Mouse (Mus musculus) ovary, postnatal 36 days (tissue): ENCODE measurements around the gene Frmd8.

Source experiments
- DNase-seq: peaks from one replicate; pipeline ENCODE4 v3.0.0; 2022; ENCODE audit warnings: low spot score, mixed read lengths

Gene Frmd8

DNA sequence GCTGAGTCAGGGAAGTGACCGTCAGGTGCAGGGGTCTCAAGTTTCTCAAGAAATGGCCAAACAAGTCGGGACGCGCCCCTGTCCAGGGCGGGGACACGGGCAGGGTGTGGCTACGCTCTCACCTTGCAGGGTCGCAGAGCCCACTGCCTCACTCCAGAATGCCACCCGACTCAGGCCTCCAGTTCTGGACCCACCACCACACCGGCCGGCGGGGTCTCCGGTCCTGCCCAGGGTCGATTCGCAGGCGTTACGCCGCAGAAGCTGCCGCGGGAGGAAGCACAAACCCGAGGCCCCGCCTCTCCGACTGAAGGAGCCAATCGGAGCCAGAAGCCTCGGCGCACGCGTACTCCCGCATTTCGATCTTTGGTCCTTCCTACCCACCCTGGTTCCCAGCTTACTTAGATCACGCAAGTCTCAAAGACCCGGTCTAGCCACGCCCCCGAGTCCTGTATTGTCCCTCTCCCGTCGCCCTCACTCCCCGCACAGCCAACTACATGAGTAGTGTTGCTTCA lies at the start of gene Frmd8:
TSS of gene Frmd8 (minus strand) at position 306 of the 512 bp plus-strand sequence.
- peak; percentile 92 for DNase-seq

DNA sequence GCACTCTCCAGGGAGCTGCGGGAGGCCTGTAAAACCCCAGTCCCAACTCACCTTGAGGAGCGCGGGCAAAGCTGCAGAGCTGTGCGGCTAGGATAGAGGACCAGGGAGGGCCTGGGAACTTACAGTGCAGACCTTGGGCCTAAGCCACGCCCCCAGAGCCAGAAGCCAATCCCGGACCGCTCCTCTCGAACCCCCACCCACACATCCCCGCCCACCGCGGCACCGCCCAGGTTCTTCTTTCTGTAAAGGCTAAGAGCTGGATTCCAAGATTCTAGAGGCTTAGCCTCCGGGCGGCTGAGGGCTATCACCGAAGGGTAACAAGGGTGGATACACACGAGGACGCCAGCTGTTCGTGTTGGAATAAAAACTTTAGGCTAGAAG lies 49.6 kb upstream of the Frmd8 start, which contains the start of gene Cdc42ep2:
TSS of gene Cdc42ep2 (minus strand) at position 104 of the 381 bp plus-strand sequence.
- peak; percentile 94 for DNase-seq

DNA sequence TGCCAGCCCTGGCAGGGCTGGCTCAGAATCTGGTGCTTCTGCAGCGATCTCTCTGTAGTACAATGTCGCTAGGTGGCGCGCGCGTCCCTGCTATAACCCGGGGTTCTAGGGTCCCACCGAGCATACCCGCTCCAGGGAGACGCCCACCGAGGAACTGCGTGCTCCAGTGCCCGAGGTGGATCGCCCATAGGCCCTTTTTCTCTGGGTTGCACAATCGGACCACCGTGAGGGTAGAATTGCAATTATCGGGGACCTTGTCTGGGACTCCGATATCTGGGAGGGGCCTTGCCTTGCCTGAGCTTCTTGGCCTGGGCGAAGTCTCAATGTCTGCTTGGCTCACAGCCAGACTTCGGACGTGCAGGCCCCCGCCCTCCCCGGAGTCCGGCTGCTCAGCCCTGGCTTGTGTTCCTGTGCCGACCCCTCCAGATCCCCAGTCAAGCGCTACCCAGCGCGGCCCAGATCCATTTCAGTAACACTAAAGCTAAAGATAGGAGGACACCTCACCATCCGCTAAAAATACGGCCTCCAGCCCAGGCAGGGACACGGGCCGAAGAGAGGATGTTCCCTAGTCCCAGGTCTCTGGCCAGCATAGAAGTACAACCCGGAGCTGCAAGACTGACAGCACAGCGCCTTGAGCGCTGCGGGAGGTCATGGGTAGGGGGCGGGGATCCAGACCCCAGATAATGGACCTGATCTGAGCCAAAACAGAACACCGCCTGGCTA lies 49.1 kb upstream of the Frmd8 start:
- DNase-seq, result peak; percentile 86

DNA sequence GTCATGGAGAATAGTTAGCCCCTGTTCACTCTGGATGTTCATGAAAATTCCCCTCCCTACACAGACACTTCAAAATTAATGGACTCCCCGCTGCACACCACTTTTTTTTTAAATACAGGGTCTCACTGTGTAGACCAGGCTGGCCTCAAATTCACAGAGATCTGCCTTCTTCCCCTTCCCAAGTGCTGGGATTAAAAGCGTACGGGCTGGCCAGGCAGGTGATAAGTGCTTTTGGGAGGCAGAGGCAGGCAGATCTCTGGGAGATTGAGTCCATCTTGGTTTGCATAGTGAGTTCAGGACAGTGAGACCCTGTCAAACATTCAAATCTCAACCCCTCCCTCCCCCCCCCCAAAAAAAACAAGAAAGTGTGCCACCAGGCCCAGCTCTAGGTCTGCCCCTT lies 47.9 kb upstream of the Frmd8 start:
- DNase-seq, result no peak

DNA sequence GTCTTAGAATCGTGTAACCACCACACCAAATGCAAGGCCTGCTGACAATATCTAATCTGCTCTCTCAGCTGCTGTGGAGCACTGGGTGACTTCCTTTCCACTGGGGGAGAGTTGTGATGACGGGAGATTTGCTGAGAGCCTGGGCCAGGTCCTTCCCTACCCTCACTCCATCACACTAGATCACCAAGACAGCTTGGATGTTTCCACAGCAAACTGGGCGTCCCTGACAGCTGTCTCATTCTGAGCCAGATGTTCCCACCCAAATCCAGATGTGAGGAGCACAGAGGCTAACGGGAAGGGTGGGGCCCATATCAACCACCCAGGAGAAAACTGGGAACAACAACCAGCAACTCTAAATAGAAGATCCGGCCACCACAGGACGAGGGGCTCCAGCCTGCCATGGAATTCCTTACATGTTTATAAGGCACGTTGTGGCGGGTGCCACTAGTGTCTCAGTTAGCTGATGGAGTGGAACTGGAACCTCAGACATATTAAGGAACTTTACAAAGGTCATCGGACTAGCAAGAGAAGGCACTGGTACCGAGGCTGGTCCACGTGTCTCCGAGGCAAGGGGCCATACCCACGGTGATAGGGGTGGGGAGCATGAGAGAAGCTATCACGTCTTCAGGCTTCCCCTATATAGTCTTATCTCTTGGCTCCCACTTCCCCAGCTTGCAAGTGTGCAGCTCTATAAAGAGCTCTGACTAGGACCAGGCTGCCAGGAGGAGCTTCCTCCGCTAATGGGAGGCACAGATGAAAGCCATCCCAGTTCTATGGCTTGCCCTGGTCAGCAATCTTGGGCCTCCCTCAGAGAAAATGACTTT lies 47.3 kb upstream of the Frmd8 start:
- no peak for DNase-seq

DNA sequence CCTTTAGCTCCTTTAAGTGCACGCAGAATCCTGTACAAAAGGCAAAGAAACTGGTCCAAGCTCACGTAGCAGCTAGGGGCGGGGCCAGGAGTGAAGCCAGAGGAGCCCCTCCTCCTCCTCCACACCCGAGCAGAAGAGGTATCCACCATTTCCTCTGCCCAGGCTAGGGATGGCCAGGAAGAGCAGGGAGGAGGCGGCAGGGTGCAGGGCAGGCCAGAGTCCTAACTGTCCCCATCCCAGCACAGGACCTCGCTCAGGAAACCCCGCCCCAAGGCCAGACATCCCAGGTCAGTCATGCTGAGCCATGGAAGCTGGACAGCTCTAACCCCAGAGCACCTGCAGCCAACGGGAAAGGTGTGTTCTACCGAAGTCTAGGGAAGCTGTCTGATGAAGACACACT lies 46.6 kb upstream of the Frmd8 start:
- DNase-seq, result no peak

DNA sequence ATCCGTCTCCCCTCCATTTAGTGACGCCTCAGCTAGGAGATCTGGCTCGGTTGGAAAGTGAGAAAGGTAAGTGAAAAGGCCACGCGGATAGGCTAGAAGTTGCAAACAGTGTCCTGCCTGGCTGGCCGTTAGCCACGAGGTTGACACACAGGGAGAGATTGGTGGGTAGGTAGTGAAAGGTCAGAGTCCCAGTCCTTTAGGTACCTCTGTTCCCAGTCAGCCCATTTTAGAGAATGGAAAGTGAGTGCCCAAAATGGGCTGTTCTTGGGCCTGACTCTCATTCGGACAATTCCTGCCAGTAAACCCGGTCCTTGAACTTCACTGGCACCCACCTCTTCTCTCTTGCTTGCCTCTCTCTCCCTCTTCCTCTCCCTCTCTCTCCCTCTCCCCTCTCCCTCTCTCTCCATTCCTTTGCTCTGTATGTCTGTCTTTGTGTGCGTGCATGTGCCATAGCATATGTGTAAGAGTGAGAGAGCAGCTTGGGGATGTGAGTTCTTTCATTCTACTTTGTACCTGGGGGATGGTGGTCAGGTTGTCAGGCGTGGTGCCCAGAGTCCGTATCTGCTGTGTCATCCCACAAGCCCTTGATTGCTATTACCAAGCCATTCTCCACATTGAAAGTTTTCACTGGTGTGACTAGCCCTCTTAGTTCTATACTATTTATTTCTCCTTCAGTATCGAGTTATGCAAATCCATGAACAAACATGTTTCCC lies 38.1 kb upstream of the Frmd8 start, which contains the start of gene Dpf2:
TSS of gene Dpf2 (minus strand) at position 4 of the 713 bp plus-strand sequence.
- DNase-seq, result no peak

DNA sequence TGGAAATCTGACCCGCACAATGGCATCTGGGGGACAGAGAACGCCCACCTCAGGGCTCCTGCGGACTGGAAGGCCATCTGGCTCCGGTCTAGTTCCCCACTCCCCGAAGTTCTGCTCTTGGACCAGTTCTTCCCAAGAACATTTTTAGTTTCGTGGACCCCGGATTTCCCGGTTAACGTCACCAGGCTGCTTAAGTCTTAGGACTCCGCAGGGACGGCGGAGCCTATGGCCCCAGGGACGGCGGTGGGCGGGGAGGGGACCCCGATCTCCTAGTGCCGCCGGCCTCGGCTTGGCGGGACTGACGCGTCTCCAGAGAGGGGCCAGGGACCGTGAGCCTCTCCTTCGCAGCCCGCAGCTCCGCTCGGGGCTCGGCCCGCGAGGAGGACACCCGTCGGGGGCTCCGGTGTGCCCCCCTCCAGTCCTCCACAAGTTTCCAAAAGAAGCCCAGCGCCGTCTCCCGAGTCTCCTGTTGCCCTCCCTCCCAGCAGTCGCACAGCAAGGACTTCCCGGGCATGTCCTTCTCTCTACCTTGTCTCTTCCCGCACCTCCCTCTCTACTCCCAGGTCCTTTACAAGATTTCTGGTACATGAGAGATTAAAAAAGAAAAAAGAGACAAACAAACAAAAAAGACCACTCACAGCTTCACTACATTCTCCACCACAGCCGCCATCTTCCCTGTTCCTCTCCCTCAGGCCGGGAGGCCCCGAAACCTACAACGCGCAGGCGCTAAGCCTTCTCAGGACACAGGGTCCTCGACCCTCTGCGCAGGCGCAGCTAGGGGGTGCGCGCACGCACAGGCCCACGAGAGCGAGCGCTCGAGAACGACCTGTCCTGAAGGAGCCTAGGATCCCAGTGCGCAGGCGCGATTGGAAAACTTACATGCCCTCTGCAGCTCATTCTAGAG lies 37.3 kb upstream of the Frmd8 start:
- peak; percentile 99 for DNase-seq

DNA sequence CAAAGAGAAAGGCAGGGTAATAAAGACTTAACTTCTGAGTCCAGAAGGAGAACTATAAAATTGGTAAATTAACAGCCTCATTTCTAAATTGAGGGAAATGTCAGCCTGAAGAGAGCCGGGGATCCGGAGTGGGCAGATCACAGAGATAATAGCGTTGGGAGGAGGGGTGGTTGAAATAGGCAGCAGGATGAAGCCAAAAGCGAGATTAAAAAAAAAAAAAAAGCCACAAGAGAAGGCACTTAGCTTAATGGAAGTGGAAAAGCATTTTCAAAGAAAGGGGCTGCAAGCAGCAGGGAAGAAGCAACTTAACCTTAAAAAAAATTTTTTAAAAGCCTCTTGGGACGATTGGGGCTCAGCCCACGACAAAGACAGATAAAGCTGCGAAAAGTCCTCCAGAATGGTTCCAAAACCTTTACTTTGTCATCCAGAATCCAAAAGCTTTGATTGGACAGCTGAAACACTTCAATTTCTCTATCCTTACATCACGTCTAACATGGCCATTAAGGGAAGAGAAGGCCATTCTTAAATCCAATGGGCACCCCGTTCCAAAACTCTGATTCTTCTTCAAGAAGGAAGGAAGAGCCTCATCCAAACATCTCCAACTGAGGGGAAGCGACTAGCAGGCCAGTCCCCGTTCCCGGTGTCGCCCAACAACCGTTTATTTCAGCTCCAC lies 36.5 kb upstream of the Frmd8 start:
- DNase-seq, result no peak

DNA sequence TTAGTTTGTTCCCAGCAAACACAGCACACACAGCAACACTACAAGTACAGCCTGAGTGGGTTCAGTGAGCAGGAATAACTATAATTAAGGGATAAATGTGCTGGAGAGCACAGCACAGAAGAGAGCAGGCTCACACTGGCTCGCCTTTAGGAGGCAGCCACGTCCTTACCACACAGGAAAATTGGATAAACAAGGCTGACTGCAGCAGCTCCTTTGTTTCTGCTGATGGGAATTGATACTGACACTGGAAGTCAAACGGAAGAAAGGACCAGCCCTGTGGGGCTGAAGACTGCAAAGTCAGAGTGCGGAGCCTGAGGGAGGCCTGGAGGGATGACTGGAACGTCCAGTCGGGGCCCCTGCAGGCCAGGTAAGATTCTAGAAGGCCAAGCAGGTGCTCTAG lies 35.1 kb upstream of the Frmd8 start:
- no peak for DNase-seq

DNA sequence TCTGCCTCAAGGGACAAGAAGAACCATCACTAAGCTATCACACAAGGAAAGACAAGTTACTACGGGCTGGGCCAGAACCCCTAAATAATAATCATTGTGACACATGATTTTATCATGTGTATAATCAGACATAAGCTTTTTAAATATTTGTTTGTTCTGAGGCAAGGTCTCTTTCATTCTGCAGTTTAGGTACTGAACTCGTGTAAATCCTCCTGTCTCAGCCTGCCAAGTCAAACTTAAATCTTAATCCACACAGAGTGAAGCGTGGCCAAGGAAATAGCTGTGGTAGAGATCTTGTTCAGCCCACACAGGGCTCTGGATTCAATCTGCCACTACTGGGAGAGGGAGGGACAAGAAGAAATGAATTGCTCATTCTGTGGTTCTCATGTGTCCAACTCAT lies 32.2 kb upstream of the Frmd8 start:
- no peak for DNase-seq

DNA sequence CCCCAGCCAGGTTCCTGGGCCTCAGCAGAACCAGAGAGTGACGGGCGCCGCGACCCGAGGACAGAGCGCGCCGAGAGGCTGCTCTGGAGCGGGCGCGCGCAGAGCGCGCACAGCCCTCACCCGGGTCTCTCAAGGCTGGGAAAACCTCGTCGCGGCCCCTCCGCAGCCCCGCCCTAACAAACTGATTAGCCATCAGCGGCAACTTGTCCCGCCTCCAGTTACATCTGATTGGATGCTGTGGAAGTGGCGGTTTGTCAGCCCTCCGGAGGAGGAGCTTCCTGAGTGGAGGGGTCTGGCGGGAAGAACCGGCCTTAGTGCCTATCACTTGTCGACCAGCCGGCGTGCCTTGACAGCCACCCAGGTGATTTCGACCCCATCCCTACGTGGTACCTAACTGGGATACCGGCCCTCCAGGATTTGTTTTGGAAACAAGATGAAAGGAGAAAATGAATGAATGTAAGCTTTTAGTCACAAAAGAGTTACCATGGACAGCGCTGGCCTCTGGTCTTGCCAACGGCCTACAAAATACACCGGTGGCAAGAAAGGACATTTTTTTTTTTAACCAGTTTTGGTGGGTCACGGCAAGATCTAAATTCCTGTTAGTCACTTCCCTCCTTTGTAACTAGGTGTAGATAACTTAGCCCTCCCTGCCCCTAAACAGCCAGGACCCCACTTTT lies 19.1 kb upstream of the Frmd8 start, which contains the start of gene Tigd3:
TSS of gene Tigd3 (minus strand) at position 148 of the 677 bp plus-strand sequence.
- DNase-seq, result peak; percentile 91

DNA sequence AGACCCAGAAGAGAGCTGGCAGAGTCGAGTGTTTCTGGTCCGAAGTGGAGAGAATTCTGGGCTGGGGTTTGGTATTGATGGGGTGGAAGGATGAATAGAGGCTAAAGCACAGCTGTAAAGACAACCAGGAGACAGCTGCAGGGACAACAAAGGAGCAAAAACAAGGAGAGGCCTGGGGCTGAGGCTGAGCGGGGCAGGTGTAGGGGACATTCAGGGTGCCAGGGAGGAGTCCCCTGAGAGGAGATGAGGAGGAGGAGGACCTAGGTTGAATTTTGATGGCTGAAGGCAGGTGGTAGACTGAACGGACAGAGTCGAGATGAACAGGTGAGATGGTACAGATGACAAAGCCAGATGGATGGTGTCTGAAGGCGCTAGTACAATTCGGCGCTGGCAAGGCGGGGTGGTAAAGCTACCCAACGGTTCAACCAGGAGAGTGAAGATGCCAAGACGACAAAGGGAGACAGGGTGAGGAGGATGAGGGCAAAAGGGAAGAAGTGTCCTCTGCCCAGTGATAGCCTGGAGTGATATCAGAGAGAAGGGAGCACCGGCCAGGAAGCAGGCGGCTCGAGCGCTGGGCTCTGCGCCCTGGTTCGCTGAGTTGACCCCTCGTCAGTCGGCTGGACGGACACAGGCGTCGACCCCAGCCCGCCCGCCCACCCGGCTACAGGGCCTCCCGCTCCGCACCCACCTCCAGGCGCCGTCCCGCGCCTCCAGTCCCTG lies 18.4 kb upstream of the Frmd8 start:
- no peak for DNase-seq

DNA sequence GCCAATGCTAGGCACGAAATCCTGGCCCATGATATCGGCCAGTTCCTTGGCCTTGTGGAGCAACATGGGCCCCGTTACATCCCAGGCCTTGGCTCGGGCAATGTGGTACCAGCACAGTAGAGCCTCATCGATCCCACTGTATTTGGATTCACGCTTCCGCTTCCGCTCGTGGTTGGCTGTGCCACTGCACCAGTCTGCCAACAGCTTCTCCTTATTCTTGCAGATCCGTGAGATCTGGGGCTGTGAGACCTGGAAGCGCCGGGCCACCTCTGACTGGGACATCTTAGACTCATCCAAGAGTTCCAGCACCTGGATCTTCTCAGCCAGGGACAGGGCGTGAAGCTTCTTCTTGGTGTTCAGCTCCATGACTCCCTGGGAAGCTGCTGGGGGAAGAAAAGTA lies 17.7 kb upstream of the Frmd8 start:
- no peak for DNase-seq

DNA sequence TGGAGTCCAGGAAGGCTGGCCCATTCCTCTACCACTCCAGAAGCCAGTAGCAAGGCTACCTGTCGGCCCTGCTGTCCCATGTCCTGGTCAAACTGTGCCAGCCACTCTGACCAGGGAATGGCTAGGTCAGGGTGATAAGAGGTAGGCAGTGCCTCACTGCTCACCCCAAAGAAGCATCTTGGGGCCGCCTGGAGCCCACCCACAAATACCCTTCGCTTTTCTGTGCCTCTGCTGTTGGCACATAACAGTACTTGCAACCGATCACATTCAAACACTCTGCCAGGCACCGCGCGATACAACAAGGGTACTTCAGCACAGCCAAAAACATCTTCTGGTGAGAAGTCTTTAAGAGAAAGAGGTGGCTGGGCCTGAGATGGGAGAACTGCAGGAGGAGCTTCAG lies 17.2 kb upstream of the Frmd8 start:
- no peak for DNase-seq

DNA sequence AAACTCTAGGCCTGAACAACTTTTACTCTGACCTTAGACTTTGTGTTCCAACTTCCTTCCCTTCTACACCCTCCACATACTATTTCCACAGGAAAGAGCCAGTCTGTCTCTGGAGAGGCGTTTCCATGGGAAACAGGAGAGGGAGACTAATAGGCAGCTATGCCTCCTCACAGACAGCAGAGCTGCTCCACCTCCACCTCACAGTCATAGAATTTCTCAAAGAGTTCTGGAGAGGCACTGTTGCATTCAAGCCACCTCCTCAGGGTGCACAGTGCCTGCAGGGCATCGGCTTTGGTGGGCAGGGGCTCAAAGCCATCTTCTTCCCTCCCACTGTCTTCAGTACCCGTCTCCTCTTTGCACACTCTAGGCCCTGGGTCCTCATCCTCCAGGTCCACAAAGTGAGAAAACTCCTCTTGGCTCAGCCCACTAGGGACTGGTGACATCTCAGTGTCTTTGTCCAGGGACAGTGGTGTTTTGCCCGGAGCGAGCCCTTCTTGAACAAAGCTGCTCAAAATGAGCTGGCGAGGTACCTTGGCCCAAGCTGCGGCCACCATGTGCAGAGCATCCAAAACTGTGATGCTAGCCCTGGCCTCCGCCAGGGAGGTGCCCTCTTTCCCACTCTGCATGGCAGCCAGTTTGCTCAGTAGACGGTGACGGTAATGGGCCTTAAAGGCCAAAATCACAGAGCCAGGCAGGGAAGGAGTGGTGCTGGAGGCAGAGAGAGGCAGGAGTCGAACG lies 16.6 kb upstream of the Frmd8 start:
- no peak for DNase-seq

DNA sequence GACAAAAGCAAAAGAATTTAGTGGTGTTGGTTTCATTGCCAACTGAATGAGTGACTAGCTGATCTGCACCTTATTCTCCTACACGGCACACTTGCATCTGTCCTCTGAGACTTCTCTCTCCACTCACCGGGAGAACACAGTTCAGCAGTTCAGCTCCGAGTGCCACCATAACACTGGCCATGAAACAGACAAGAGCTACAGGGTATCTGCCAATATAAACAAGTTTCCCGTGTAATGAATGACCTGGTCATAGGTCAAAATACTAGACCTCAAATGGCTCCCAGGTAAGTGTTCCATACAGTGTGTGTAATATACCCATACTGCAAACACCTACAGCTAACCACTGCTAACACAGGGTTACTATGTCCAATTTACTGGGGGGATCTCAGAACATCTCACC lies 14.1 kb upstream of the Frmd8 start:
- DNase-seq, result no peak

DNA sequence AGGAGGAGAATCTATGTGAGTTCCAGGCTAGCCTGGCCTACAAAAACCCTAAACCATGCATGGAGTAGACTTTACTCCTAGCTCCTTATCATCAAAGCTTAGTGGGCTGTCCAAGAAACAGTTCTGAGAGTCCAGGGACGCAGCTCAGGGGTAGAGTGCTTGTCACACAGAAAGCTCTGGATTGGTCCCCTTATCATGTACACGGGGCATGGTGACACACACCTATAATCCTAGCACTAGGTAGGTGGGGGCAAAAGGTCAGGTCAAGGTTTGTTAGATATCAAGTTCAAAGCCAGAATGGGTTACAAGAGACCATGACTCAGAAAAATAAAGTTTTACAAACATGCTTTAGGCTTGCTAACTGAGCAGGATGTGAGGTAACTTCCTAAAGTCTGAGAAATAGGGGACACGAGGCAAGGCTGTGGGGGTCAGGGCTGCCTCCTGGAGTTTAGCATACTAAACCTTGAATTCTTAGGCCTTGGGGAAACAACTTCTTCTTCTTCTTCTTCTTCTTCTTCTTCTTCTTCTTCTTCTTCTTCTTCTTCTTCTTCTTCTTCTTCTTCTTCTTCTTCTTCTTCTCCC lies 12.3 kb upstream of the Frmd8 start:
- no peak for DNase-seq
